Mouse (Mus musculus) kidney, postnatal 0 days (tissue): Measurements from ENCODE around the gene Dlg4. TPM values are rescaled to one million over a fixed set of nuclear protein-coding genes. Genes with fewer than 3 reads are reported as not detected.

Experiments
- ATAC-seq: fragments of 200-750 bp; cut with Nextera tagmentation; replicated peaks from 2 replicates; pipeline ENCODE4 v1.8.0; 2017; ENCODE audit warnings: low read depth, moderate number of reproducible peaks, moderate TSS enrichment, moderate library complexity; ENCODE audit not compliant: low FRiP score
- DNase-seq: peaks from one replicate; pipeline ENCODE4 v3.0.0-alpha.2; 2016; ENCODE audit warnings: low spot score
- H3K27ac ChIP-seq: fragments of 300-500 bp; sonication (generic); 2 replicates; pipeline ENCODE4 v1.5.1; 2014; ENCODE audit warnings: mild to moderate bottlenecking
- H3K27me3 ChIP-seq: fragments of 300-500 bp; sonication (generic); 2 replicates; pipeline ENCODE4 v1.6.1; 2014; ENCODE audit warnings: low read length, mixed read lengths; ENCODE audit not compliant: insufficient read depth
- H3K36me3 ChIP-seq: fragments of 300-500 bp; sonication (generic); 2 replicates; pipeline ENCODE4 v1.6.1; 2014; ENCODE audit warnings: low read length, mixed read lengths; ENCODE audit not compliant: insufficient read depth
- H3K4me1 ChIP-seq: fragments of 300-500 bp; sonication (generic); replicated peaks from 2 replicates; pipeline ENCODE4 v1.6.1; 2014; ENCODE audit warnings: antibody characterized with exemption, low read length, mixed read lengths; ENCODE audit not compliant: insufficient read depth
- H3K4me2 ChIP-seq: fragments of 300-500 bp; sonication (generic); 2 replicates; pipeline ENCODE4 v1.6.1; 2014; ENCODE audit warnings: mild to moderate bottlenecking, low read length, moderate library complexity, mixed read lengths
- H3K4me3 ChIP-seq: fragments of 300-500 bp; sonication (generic); replicated peaks from 2 replicates; pipeline ENCODE4 v1.5.1; 2014; ENCODE audit warnings: low read depth, low read length
- H3K9ac ChIP-seq: fragments of 300-500 bp; sonication (generic); 2 replicates; pipeline ENCODE4 v1.6.1; 2014; ENCODE audit warnings: low read depth, low read length
- H3K9me3 ChIP-seq: fragments of 300-500 bp; sonication (generic); replicated peaks from 2 replicates; pipeline ENCODE4 v1.6.1; 2016; ENCODE audit warnings: low read length, inconsistent platforms, mixed read lengths
- CTCF ChIP-seq: IDR thresholded peaks from 2 replicates; pipeline ENCODE4 v1.5.1; 2016; ENCODE audit warnings: antibody characterized with exemption, low read depth, mild to moderate bottlenecking, moderate library complexity
- WGBS: fragments of 180-500 bp; shearing (Covaris S2); extraction: QIAGEN DNeasy Blood & Tissue Kit; methylation state at CpG from one replicate; pipeline ENCODE4 v1.1.7; 2014; 5-methylcytosine and 5-hydroxymethylcytosine counted together
- polyA plus RNA-seq: library from polyadenylated mRNA; unstranded; fragments of >200 nt; fragmentation: Nextera tagmentation; extraction: Ambion mirVana; gene quantifications from 2 replicates; pipeline ENCODE4 v1.2.1, GENCODE M21; 2015

Dlg4 gene
- polyA plus RNA-seq, 1 experiment from 2014 or later = 4.3 TPM

DNA sequence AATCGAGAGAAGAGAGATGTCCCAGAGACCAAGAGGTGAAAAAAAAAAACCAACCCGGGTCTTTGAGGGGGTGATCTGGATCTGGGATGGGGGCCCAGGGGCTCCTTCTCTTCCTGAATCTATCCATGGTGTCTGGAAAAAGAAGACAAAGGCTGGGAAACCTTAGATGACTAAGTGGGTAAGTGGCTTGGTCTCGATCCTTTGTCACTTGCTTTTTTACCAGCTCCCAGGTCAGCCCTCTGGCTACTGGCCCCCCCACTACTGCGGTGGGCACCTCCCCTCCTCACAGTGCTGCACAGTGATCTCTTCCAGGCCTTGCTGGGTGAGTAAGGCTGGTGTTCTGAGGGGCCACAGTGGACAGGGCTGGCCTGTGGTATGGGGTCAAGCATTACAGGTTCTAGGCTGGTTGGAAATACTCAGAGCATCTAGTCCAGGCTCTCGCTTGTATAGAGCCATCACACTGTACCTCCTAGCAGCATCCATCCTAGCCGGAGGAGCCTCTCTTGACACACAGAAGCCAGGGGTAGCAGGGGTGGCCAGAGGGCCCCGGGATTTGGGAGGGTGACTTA lies 541 bp downstream of the Dlg4 start:
- TF ChIP-seq CTCF = no peak
- Histone ChIP-seq H3K27me3 (no peaks in the 10 kb centered on the region), H3K27ac (0 out of 2 replicates have a peak overlapping the region, but pooled peaks have one; percentile 6), H3K4me2 (peak overlapping the region; percentile 92), H3K9ac (no peak overlapping the region), H3K4me3 (no peak overlapping the region), H3K4me1 (peaks cover 25% of the 10 kb centered on the region), H3K9me3 (no peaks in the 10 kb centered on the region), H3K36me3 (peaks cover 8% of the 10 kb centered on the region; the same call in 1 of the 2 replicates)
- 41% methylated on average over 7 of the region's 7 CpGs for WGBS
- DNase-seq (no peak), ATAC-seq (no peak)

DNA sequence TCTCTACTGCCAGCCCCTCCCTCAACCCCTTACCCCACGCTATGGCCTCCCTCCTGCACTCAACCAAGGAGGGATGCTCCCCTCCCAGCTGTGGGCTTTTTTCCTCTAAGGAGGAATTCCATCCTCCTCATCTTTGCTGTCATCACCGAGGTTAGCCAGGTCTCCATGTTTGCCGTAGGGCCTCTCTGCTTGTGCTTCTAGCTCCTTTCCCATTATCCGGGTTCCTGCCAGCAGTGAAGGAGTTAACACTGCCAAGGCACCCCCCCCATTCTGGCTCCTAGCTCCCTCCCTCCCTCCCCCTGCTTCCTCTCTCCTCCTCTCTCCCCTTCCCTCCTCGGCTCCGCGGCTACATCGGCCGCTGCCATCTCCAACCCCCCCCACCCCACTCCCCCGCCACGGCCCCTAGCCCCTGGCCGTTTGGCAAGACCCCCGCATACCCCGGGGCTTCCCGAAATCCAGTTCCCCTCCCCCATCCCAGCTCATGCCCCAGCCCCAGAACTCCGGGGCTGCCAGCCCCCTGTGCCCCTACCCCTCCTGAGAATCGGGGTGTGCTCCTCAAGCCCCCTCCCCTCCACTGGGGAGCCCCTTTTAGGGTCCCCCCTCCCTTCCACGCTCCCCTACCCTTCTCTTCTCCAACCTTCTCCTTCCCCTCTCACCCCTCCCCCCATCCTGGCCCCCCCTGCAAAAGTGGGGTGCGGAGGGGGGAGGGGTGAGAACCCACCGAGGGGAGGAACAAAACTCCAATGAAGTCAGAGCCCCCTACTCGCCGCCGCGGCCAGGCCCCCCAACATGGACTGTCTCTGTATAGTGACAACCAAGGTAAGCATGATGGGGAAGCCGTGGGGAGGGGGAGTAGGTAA lies 1.6 kb downstream of the Dlg4 start:
- no peak for TF ChIP-seq CTCF
- no peaks in the 10 kb centered on the region for H3K36me3 ChIP-seq
- WGBS = 1% methylated on average over 25 of the region's 25 CpGs
- H3K4me1 ChIP-seq = peaks cover 28% of the 10 kb centered on the region
- H3K4me3 ChIP-seq = peak overlapping the region; percentile 56
- peak overlapping the region; percentile 77 for H3K27ac ChIP-seq
- H3K27me3 ChIP-seq = no peaks in the 10 kb centered on the region
- peak; percentile 87 for DNase-seq
- no peak for ATAC-seq
- peak overlapping the region; percentile 80 for H3K9ac ChIP-seq
- no peaks in the 10 kb centered on the region for H3K9me3 ChIP-seq
- peak overlapping the region; percentile 92 for H3K4me2 ChIP-seq

DNA sequence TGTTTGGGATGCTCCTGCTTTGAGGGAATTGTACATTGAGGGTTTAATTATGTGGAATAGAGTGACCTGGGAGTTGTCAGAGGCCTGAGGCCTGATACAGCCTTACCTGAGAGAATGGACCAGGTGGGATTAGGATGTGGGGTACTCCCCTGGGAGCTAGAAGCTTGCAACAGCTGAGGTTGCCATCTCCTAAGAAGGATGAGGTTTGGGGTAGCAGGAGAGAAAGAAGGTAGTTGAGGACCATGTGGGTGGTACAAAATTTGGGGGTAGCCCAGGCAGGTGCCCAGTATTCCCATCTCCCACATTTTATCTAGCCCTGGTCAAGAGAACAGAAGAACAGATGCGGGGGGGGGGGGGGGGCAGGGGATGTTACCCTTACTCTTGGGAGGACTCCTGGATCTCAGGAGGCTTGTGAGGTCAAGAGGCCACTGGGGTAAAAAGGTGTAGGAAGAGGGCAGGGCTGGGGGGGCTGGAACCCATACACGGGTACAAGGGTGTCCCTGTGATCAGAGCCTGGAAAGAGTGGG lies 2.8 kb downstream of the Dlg4 start:
- Histone ChIP-seq H3K4me3 (no peak overlapping the region), H3K27me3 (no peaks in the 10 kb centered on the region), H3K4me1 (peaks cover 30% of the 10 kb centered on the region), H3K36me3 (no peaks in the 10 kb centered on the region), H3K4me2 (peak overlapping the region; percentile 92), H3K9ac (no peak overlapping the region), H3K9me3 (no peaks in the 10 kb centered on the region), H3K27ac (0 out of 2 replicates have a peak overlapping the region, but pooled peaks have one; percentile 5)
- ATAC-seq (no peak), DNase-seq (no peak)
- TF ChIP-seq CTCF = no peak
- 0% methylated on average over 1 of the region's 2 CpGs for WGBS

DNA sequence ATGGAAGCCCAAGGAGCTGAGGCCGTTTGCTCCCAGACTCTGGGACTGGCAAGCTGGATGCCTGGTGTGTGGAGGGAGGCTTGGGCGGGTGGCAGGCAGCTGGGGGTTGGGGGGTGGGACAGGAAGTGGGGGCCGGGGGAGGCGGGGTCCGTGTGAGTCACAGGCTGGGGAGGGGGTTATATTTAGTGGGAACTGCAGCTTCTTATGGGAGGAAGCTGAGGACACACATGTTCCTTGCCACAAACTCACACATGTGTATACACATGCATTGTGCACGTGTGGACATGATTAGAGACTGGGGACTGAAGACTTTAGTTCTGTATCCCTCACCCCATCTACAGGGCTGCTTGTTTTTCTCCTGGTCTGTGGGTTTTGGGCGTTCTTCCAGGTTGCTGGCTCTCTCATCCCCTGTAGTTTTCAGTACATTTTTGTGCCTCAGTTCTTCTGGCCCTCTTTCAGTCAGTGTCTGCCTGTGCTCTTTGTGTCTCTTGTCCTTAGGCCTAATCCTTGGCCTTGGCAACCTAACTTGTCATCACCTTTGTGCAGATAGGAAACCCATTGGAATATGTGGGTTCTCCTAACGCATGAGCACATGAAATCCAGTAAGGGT lies 3.4 kb downstream of the Dlg4 start:
- H3K9me3 ChIP-seq = no peaks in the 10 kb centered on the region
- ATAC-seq (no peak), DNase-seq (no peak)
- TF ChIP-seq CTCF = no peak
- H3K4me3 ChIP-seq = no peak overlapping the region
- H3K9ac ChIP-seq = no peak overlapping the region
- H3K4me2 ChIP-seq = peak overlapping the region; percentile 92
- no peaks in the 10 kb centered on the region for H3K36me3 ChIP-seq
- 14% methylated on average over 7 of the region's 8 CpGs for WGBS
- H3K27me3 ChIP-seq = no peaks in the 10 kb centered on the region
- peaks cover 27% of the 10 kb centered on the region for H3K4me1 ChIP-seq
- peak overlapping the region; percentile 5; the same call in 1 of the 2 replicates for H3K27ac ChIP-seq

DNA sequence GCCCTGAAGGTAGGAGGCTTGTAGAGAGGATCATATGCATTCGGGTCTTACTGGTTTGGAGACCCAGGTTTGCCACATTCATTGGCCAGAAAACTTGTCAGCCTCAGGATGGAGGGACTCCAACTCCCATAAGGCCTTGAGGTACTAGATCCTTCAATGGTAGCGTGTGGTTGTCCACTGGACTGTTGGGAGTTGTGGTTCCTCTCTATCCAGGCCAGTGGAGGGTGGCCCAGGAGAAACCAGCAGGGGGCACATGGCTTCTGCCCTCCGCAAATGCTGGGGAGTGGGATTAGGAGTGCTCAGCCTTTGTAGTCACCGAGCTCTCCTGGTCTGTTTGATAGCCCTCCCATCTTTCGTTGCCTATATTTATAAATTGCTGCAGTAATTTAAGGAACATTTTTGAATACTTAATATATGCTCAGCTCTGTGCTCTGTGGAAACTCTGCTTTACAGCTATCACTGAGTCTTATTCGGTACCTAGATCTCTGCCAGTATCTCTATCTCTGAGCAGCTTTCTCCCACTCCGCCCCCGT lies 4.1 kb downstream of the Dlg4 start:
- peak overlapping the region; percentile 72 for H3K27ac ChIP-seq
- peak; percentile 74 for TF ChIP-seq CTCF
- H3K4me1 ChIP-seq = peaks cover 24% of the 10 kb centered on the region
- no peaks in the 10 kb centered on the region for H3K9me3 ChIP-seq
- peak; percentile 86 for ATAC-seq
- peak overlapping the region; percentile 92 for H3K4me2 ChIP-seq
- peak overlapping the region; percentile 56 for H3K4me3 ChIP-seq
- 2% methylated on average over 8 of the region's 8 CpGs for WGBS
- DNase-seq = peak; percentile 97
- H3K27me3 ChIP-seq = no peaks in the 10 kb centered on the region
- H3K9ac ChIP-seq = peak overlapping the region; percentile 31; the same call in 1 of the 2 replicates
- H3K36me3 ChIP-seq = no peaks in the 10 kb centered on the region
